Mouse (Mus musculus): Measurements from ENCODE around the gene Dock8. TPM values are rescaled to one million over a fixed set of nuclear protein-coding genes. Genes with fewer than 3 reads are reported as not detected.
"Not testable (repeated sequence)": the region's sequence is repeated elsewhere in the genome, so short reads cannot be mapped to it uniquely, and the experiment has no call there.

Gene Dock8
- polyA plus RNA-seq, 1 experiment from 2014 or later, result 1.3 TPM

DNA sequence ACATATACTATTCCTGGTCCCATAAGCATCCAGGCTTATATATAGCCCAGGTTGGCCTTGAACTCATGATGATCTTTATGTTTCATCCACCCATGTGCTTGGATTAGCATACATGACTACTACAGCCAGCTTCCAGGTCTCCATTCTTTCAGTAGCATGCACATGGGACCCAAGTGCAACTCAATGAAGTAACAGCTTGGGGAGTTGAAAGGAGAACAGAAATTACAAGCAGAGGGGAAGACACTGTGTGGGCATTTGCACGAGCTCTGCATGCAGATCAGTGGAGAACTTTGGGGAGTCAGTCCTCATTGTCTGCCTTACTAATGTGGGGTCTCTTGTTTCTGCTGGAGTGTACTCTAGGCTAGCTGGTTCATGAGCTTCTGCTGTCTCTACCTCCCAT is 7.4 kb downstream of the Dock8 start:
- no peaks in the 10 kb centered on the region for H3K4me1 ChIP-seq
- no peak for DNase-seq (ENCODE audit: extremely low spot score, low spot score)
- peaks cover 23% of the 10 kb centered on the region for H3K27me3 ChIP-seq (ENCODE audit: poor library complexity, severe bottlenecking)
- H3K36me3 ChIP-seq (replicated peaks), result no peaks in the 10 kb centered on the region
- H3K9me3 ChIP-seq, result no peaks in the 10 kb centered on the region
- 70% methylated on average over 1 of the region's 1 CpGs for WGBS
- H3K4me3 ChIP-seq, result no peak overlapping the region
- no peak overlapping the region for H3K27ac ChIP-seq

DNA sequence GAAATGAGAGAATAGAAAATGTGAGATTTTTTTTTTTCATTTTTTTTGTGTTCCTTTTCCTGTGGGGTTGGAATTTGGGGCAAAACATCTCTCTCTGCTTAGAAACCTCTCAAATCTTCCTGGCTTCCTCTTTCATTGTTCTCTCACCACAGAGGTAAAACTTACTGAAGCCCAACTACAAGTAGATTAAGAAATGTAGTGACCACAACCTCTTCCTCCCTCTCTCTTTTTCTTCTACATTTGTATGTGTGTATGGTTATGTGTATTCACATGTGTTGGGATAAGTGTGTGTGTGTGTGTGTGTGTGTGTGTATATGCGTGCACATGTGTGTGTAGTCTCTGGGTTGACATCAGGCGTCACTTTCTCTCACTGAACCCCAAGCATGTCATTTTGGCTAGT is 9.2 kb downstream of the Dock8 start:
- 94% methylated on average over 2 of the region's 2 CpGs for WGBS

GRCm38 (mm10) chr19:25022766-25023165 is 23.4 kb downstream of the Dock8 start:
- H3K4me3 ChIP-seq, result no peak overlapping the region
- WGBS, result 93% methylated on average over 6 of the region's 6 CpGs
- no peak overlapping the region for H3K27ac ChIP-seq
- H3K9me3 ChIP-seq, result no peaks in the 10 kb centered on the region
- no peaks in the 10 kb centered on the region for H3K4me1 ChIP-seq
- H3K36me3 ChIP-seq (replicated peaks), result no peaks in the 10 kb centered on the region
- no peak for DNase-seq (ENCODE audit: extremely low spot score, low spot score)
- no peaks in the 10 kb centered on the region for H3K27me3 ChIP-seq (ENCODE audit: poor library complexity, severe bottlenecking)

More for the DNA sequence above, 9.2 kb downstream of the Dock8 start:
- no peak for DNase-seq (ENCODE audit: extremely low spot score, low spot score)
- Histone ChIP-seq H3K9me3 (no peaks in the 10 kb centered on the region), H3K4me3 (no peak overlapping the region), H3K36me3 (replicated peaks) (no peaks in the 10 kb centered on the region), H3K4me1 (no peaks in the 10 kb centered on the region), H3K27ac (no peak overlapping the region), H3K27me3 (ENCODE audit: poor library complexity, severe bottlenecking) (peaks cover 6% of the 10 kb centered on the region; the same call in 1 of the 2 replicates)

- Histone ChIP-seq H3K27me3 (ENCODE audit: poor library complexity, severe bottlenecking) (no peaks in the 10 kb centered on the region), H3K4me1 (no peaks in the 10 kb centered on the region), H3K27ac (no peak overlapping the region), H3K4me3 (no peak overlapping the region), H3K36me3 (replicated peaks) (no peaks in the 10 kb centered on the region), H3K9me3 (no peaks in the 10 kb centered on the region)
- 85% methylated on average over 4 of the region's 4 CpGs for WGBS
- DNase-seq (ENCODE audit: extremely low spot score, low spot score), result no peak
These were observed 32.4 kb downstream of the Dock8 start for GRCm38 (mm10) chr19:25031765-25032164.

GRCm38 (mm10) chr19:25033008-25033407 is 33.7 kb downstream of the Dock8 start:
- not testable (repeated sequence) for DNase-seq (ENCODE audit: extremely low spot score, low spot score); H3K36me3 ChIP-seq (replicated peaks); H3K4me1 ChIP-seq; H3K9me3 ChIP-seq; H3K27me3 ChIP-seq (ENCODE audit: poor library complexity, severe bottlenecking); H3K4me3 ChIP-seq; H3K27ac ChIP-seq
- 91% methylated on average over 7 of the region's 18 CpGs for WGBS

DNA sequence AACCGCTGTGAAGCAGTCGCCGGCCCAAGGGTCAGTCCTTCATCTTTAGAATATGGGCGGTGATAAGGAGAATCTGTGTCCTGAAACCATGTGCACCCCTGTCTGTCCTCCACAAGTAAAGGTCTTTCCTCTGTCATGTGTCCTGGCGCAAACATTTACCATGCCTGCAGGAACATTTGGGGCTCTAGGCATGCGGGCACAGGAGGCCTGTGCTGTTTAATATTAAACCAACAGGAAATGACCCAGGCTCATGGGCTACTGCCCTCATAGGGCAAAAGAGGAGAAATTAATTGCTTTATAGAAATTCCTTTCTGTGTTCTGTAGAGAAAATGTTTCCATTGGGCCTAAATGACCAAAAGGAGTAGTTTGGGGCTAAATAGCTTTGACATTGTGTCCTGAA is 36.5 kb downstream of the Dock8 start:
- H3K27ac ChIP-seq, result no peak overlapping the region
- WGBS, result 93% methylated on average over 6 of the region's 6 CpGs
- no peaks in the 10 kb centered on the region for H3K9me3 ChIP-seq
- no peaks in the 10 kb centered on the region for H3K27me3 ChIP-seq (ENCODE audit: poor library complexity, severe bottlenecking)
- peaks cover 10% of the 10 kb centered on the region for H3K4me1 ChIP-seq
- DNase-seq (ENCODE audit: extremely low spot score, low spot score), result no peak
- H3K36me3 ChIP-seq (replicated peaks), result no peaks in the 10 kb centered on the region
- no peak overlapping the region for H3K4me3 ChIP-seq

DNA sequence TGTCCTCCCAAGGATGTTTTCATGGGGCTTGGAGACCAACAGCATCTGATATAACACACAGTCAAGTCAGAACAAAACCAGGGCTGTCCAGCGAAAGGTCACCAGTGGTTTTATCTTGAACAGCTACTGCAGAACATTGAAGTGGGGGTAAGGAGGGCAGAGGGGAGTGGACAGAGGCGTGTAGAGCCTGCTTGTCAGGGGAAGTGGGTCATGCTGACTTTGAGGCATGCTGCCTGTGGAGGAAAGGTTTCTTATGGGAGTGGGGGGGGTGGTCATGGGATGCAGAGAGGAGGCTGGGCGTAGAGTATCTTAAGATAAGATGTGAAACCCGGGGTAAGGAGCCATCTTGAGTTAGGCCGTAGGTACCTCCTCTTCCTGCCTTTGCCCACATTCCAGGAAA is 37.5 kb downstream of the Dock8 start:
- WGBS, result 81% methylated on average over 5 of the region's 5 CpGs
- no peak for DNase-seq (ENCODE audit: extremely low spot score, low spot score)
- no peak overlapping the region for H3K4me3 ChIP-seq
- no peaks in the 10 kb centered on the region for H3K27me3 ChIP-seq (ENCODE audit: poor library complexity, severe bottlenecking)
- no peaks in the 10 kb centered on the region for H3K9me3 ChIP-seq
- no peaks in the 10 kb centered on the region for H3K36me3 ChIP-seq (replicated peaks)
- peaks cover 10% of the 10 kb centered on the region for H3K4me1 ChIP-seq
- H3K27ac ChIP-seq, result no peak overlapping the region

DNA sequence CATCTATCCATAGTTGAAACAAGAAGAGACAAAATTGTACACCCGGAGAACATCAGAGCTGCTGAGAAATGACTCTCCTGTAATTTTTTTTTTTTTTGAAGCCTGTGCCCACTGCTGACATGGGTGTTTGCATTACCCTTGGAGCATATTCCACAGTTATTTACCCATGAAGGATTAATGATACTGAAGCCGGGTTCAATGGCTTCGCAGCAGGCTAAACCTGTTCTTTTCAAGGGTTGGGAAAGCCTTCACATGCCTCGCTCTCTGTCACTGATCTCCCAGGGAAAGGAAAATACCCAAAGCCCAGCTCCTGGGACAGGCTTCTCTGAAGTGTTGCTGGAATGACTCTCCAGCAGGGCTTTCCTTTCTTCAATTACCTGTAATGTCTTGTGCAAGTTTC is 37.9 kb downstream of the Dock8 start:
- Histone ChIP-seq H3K27me3 (ENCODE audit: poor library complexity, severe bottlenecking) (no peaks in the 10 kb centered on the region), H3K27ac (no peak overlapping the region), H3K4me3 (no peak overlapping the region), H3K9me3 (no peaks in the 10 kb centered on the region), H3K4me1 (peaks cover 10% of the 10 kb centered on the region), H3K36me3 (replicated peaks) (no peaks in the 10 kb centered on the region)
- 90% methylated on average over 4 of the region's 4 CpGs for WGBS
- no peak for DNase-seq (ENCODE audit: extremely low spot score, low spot score)

DNA sequence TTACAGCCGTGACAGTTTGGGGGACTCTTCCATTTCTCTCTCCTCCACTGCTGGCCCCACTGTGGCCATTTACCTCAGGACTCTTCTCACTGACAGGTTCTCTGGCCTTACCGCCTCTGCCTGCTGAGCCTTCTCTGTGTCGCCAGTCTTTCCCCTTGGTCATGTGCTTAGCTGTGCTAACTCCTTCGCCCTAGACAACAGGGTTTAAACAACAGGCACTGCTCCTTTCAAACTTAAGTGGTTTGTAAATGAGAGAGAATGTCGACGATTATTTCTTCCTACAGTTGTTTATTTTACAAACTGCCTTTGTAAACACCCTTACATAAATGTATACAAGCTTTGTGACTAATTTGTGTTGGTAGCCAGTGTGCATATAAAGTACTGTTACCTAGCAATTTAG is 39.0 kb downstream of the Dock8 start:
- no peaks in the 10 kb centered on the region for H3K9me3 ChIP-seq
- DNase-seq (ENCODE audit: extremely low spot score, low spot score), result no peak
- H3K27ac ChIP-seq, result no peak overlapping the region
- peaks cover 10% of the 10 kb centered on the region for H3K4me1 ChIP-seq
- WGBS, result 67% methylated on average over 6 of the region's 6 CpGs
- H3K36me3 ChIP-seq (replicated peaks), result no peaks in the 10 kb centered on the region
- H3K27me3 ChIP-seq (ENCODE audit: poor library complexity, severe bottlenecking), result no peaks in the 10 kb centered on the region
- H3K4me3 ChIP-seq, result no peak overlapping the region

GRCm38 (mm10) chr19:25041209-25041608 is 41.9 kb downstream of the Dock8 start:
- no peak overlapping the region for H3K4me3 ChIP-seq
- no peaks in the 10 kb centered on the region for H3K9me3 ChIP-seq
- H3K27me3 ChIP-seq (ENCODE audit: poor library complexity, severe bottlenecking), result no peaks in the 10 kb centered on the region
- no peaks in the 10 kb centered on the region for H3K36me3 ChIP-seq (replicated peaks)
- H3K4me1 ChIP-seq, result peaks cover 10% of the 10 kb centered on the region
- WGBS, result 67% methylated on average over 6 of the region's 6 CpGs
- DNase-seq (ENCODE audit: extremely low spot score, low spot score), result no peak
- no peak overlapping the region for H3K27ac ChIP-seq

- H3K27me3 ChIP-seq (ENCODE audit: poor library complexity, severe bottlenecking), result no peaks in the 10 kb centered on the region
- no peaks in the 10 kb centered on the region for H3K9me3 ChIP-seq
- H3K4me1 ChIP-seq, result peaks cover 10% of the 10 kb centered on the region
- no peak overlapping the region for H3K27ac ChIP-seq
- DNase-seq (ENCODE audit: extremely low spot score, low spot score), result no peak
- no peak overlapping the region for H3K4me3 ChIP-seq
- 93% methylated on average over 11 of the region's 11 CpGs for WGBS
- H3K36me3 ChIP-seq (replicated peaks), result no peaks in the 10 kb centered on the region
These were observed 43.6 kb downstream of the Dock8 start for GRCm38 (mm10) chr19:25042973-25043372.

GRCm38 (mm10) chr19:25044057-25044456 is 44.7 kb downstream of the Dock8 start:
- Histone ChIP-seq H3K4me3 (no peak overlapping the region), H3K9me3 (no peaks in the 10 kb centered on the region), H3K27me3 (ENCODE audit: poor library complexity, severe bottlenecking) (no peaks in the 10 kb centered on the region), H3K27ac (no peak overlapping the region), H3K4me1 (no peaks in the 10 kb centered on the region), H3K36me3 (replicated peaks) (no peaks in the 10 kb centered on the region)
- 90% methylated on average over 3 of the region's 3 CpGs for whole genome bisulfite sequencing
- DNase-seq (ENCODE audit: extremely low spot score, low spot score), result no peak

DNA sequence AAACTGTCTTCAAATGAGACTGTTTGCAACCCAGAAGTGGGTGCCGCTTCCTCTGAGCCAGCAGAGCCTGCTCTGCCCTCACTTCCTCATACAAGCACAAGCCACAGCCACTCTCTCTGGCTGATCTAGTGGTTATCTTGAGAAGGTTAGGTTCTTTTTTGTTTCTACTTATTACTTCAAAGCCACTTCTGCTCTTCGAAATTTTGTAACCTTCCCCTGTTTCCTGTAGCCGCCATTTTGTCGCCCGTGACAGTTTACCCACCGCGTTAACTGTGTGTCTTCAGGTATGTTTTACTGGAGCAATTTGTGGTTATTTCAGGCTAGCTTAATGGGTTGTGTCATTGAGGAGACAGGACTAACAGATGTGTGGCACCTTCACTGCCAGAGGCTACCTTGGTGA is 53.0 kb downstream of the Dock8 start:
- Histone ChIP-seq H3K27ac (no peak overlapping the region), H3K4me3 (no peak overlapping the region), H3K4me1 (no peaks in the 10 kb centered on the region), H3K36me3 (replicated peaks) (no peaks in the 10 kb centered on the region), H3K27me3 (ENCODE audit: poor library complexity, severe bottlenecking) (no peaks in the 10 kb centered on the region), H3K9me3 (no peaks in the 10 kb centered on the region)
- DNase-seq (ENCODE audit: extremely low spot score, low spot score), result no peak
- 96% methylated on average over 7 of the region's 7 CpGs for WGBS

GRCm38 (mm10) chr19:25053152-25053551 is 53.8 kb downstream of the Dock8 start:
- H3K27me3 ChIP-seq (ENCODE audit: poor library complexity, severe bottlenecking), result no peaks in the 10 kb centered on the region
- H3K36me3 ChIP-seq (replicated peaks), result no peaks in the 10 kb centered on the region
- H3K9me3 ChIP-seq, result no peaks in the 10 kb centered on the region
- H3K4me1 ChIP-seq, result no peaks in the 10 kb centered on the region
- no peak overlapping the region for H3K27ac ChIP-seq
- H3K4me3 ChIP-seq, result no peak overlapping the region
- no peak for DNase-seq (ENCODE audit: extremely low spot score, low spot score)
- 81% methylated on average over 7 of the region's 7 CpGs for WGBS
